Mouse (Mus musculus) intestine, embryonic 15.5 days (tissue): ENCODE measurements around the gene Gp1ba. TPM values are rescaled to one million over a fixed set of nuclear protein-coding genes. Genes with fewer than 3 reads are reported as not detected.

Experiments used
- ATAC-seq: fragments of 200-750 bp; cut with Nextera tagmentation; 2 replicates; pipeline ENCODE4 v1.8.0; 2017; ENCODE audit warnings: moderate TSS enrichment, moderate library complexity
- H3K27ac ChIP-seq: fragments of 300-500 bp; sonication (generic); 2 replicates; pipeline ENCODE4 v1.5.1; 2015; ENCODE audit warnings: mild to moderate bottlenecking, inconsistent platforms
- H3K27me3 ChIP-seq: fragments of 300-500 bp; sonication (generic); replicated peaks from 2 replicates; pipeline ENCODE4 v1.6.1; 2015; ENCODE audit warnings: inconsistent platforms
- H3K36me3 ChIP-seq: fragments of 300-500 bp; sonication (generic); 2 replicates; pipeline ENCODE4 v1.6.1; 2015; ENCODE audit warnings: inconsistent platforms
- H3K4me1 ChIP-seq: fragments of 300-500 bp; sonication (generic); replicated peaks from 2 replicates; pipeline ENCODE4 v1.6.1; 2015; ENCODE audit warnings: inconsistent platforms
- H3K4me2 ChIP-seq: fragments of 300-500 bp; sonication (generic); replicated peaks from 2 replicates; pipeline ENCODE4 v1.6.1; 2015; ENCODE audit warnings: mild to moderate bottlenecking, inconsistent platforms
- H3K4me3 ChIP-seq: fragments of 300-500 bp; sonication (generic); replicated peaks from 2 replicates; pipeline ENCODE4 v1.5.1; 2015; ENCODE audit warnings: inconsistent platforms
- H3K9ac ChIP-seq: fragments of 300-500 bp; sonication (generic); 2 replicates; pipeline ENCODE4 v1.6.1; 2015; ENCODE audit warnings: inconsistent platforms
- H3K9me3 ChIP-seq: fragments of 300-500 bp; sonication (generic); 2 replicates; pipeline ENCODE4 v1.6.1; 2016; ENCODE audit warnings: inconsistent platforms
- WGBS: fragments of 180-500 bp; shearing (Covaris S2); methylation state at CpG from one replicate; pipeline ENCODE4 v1.1.7; 2015; 5-methylcytosine and 5-hydroxymethylcytosine counted together
- polyA plus RNA-seq: library from polyadenylated mRNA; unstranded; fragments of >200 nt; fragmentation: Nextera tagmentation; extraction: Ambion mirVana; gene quantifications from 2 replicates; pipeline ENCODE4 v1.2.1, GENCODE M21; 2015

The Gp1ba gene
- polyA plus RNA-seq, 1 experiment from 2014 or later, result 0.24 TPM

DNA sequence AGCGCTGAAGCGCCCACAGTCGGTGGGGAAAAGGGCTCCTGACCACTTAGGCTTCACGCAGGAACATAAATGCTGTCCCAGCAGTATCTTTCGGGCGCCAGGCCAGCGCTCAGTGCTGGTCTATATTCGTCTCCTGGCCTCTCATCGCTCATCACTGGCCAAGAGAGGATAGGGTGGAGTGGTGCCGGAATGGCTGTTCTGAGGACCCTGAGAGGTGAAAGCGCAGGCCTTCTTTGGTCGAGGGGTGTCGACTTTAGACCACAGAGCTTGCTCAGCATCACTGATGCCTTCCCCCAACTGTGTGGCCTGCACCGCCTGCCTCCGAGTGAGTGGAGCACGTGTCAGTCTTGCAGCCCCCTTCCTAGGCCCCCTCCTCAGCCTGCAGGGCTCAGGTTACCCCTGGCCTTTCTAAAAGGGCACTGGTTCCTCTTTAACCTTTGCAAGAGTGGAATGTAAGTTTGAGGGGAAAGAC, 17.6 kb downstream of the Gp1ba start:
- H3K4me3 ChIP-seq, result peak overlapping the region; percentile 99
- ATAC-seq, result no peak
- no peaks in the 10 kb centered on the region for H3K9me3 ChIP-seq
- H3K36me3 ChIP-seq, result peaks cover 18% of the 10 kb centered on the region
- H3K27me3 ChIP-seq, result no peaks in the 10 kb centered on the region
- peak overlapping the region; percentile 98 for H3K9ac ChIP-seq
- 13% methylated on average over 16 of the region's 16 CpGs for WGBS
- peak overlapping the region; percentile 99 for H3K27ac ChIP-seq
- H3K4me1 ChIP-seq, result peaks cover 41% of the 10 kb centered on the region
- H3K4me2 ChIP-seq, result peak overlapping the region; percentile 87

- Histone ChIP-seq H3K4me3 (peak within 1 kb of the TSS; percentile 99), H3K27me3 (no peaks in the 10 kb centered on the region), H3K9me3 (no peaks in the 10 kb centered on the region), H3K36me3 (peaks cover 15% of the 10 kb centered on the region), H3K9ac (peak within 1 kb of the TSS; percentile 98), H3K4me1 (peaks cover 37% of the 10 kb centered on the region), H3K4me2 (peak within 1 kb of the TSS; percentile 87), H3K27ac (peak within 1 kb of the TSS; percentile 99)
- no peak for ATAC-seq
- 26% methylated on average over 3 of the region's 3 CpGs for WGBS
Observed at GRCm38 (mm10) chr11:70656964-70657363, 18.0 kb downstream of the Gp1ba start, which contains the start of gene Eno3. Gene Eno3, plus strand, starts transcription at chr11:70657202.

DNA sequence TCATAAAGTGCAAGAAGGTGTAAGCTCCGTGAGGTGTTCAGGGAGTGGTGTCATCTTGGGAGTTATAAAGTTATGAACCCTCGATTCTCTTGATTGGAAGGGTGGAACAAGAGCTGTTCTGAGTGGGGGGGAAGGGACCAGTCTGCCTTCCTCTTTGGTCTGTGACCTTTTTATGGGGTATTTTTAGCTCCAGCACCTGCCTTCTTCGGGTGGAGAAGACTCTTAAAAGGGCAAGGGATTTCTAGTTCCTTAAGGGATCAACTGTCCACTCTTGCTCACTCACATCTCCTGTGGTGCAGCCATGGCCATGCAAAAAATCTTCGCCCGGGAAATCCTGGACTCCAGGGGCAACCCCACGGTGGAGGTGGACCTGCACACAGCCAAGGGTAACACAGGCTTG, 18.7 kb downstream of the Gp1ba start:
- Histone ChIP-seq H3K36me3 (peaks cover 12% of the 10 kb centered on the region), H3K4me3 (no peak overlapping the region), H3K4me1 (peaks cover 32% of the 10 kb centered on the region), H3K4me2 (0 out of 2 replicates have a peak overlapping the region, but pooled peaks have one; percentile 10), H3K9ac (0 out of 2 replicates have a peak overlapping the region, but pooled peaks have one; percentile 18), H3K27me3 (no peaks in the 10 kb centered on the region), H3K9me3 (no peaks in the 10 kb centered on the region), H3K27ac (no peak overlapping the region)
- no peak for ATAC-seq
- WGBS, result 43% methylated on average over 6 of the region's 6 CpGs

DNA sequence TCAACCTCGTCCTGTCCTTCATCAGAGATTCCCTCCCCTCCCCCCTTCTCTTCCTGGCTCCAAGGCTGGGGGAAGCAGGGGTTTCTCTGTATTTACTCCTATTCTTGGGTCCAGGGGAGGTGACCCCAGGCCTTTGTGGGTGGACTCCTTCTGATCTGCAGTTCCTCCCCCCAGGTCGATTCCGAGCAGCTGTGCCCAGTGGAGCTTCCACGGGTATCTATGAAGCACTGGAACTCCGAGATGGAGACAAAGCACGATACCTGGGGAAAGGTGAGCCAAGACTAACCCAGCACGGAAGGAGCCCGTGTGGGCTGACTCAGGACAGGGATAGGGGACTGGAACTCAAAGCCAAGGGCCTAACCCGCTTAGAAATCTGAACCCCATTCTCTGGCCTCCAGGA, 19.1 kb downstream of the Gp1ba start:
- no peak overlapping the region for H3K27ac ChIP-seq
- H3K27me3 ChIP-seq, result no peaks in the 10 kb centered on the region
- no peak for ATAC-seq
- H3K9me3 ChIP-seq, result no peaks in the 10 kb centered on the region
- peaks cover 31% of the 10 kb centered on the region for H3K4me1 ChIP-seq
- peaks cover 13% of the 10 kb centered on the region for H3K36me3 ChIP-seq
- 0 out of 2 replicates have a peak overlapping the region, but pooled peaks have one; percentile 10 for H3K4me2 ChIP-seq
- H3K9ac ChIP-seq, result peak overlapping the region; percentile 18; the same call in 1 of the 2 replicates
- WGBS, result 60% methylated on average over 9 of the region's 9 CpGs
- H3K4me3 ChIP-seq, result no peak overlapping the region

- 82% methylated on average over 5 of the region's 5 CpGs for WGBS
- no peak for ATAC-seq
- H3K27me3 ChIP-seq, result no peaks in the 10 kb centered on the region
Observed at GRCm38 (mm10) chr11:70658521-70658920, 19.6 kb downstream of the Gp1ba start.

GRCm38 (mm10) chr11:70658942-70659341, 20.0 kb downstream of the Gp1ba start:
- 0 out of 2 replicates have a peak overlapping the region, but pooled peaks have one; percentile 15 for H3K27ac ChIP-seq
- WGBS, result 61% methylated on average over 8 of the region's 8 CpGs
- H3K9ac ChIP-seq, result no peak overlapping the region
- no peak overlapping the region for H3K4me3 ChIP-seq
- H3K4me2 ChIP-seq, result no peak overlapping the region
- ATAC-seq, result no peak
- no peaks in the 10 kb centered on the region for H3K27me3 ChIP-seq
- H3K36me3 ChIP-seq, result peaks cover 17% of the 10 kb centered on the region
- H3K9me3 ChIP-seq, result no peaks in the 10 kb centered on the region
- peaks cover 31% of the 10 kb centered on the region for H3K4me1 ChIP-seq

More at GRCm38 (mm10) chr11:70658521-70658920, 19.6 kb downstream of the Gp1ba start:
- Histone ChIP-seq H3K4me3 (no peak overlapping the region), H3K27ac (no peak overlapping the region), H3K4me1 (peaks cover 31% of the 10 kb centered on the region), H3K9ac (no peak overlapping the region), H3K36me3 (peaks cover 16% of the 10 kb centered on the region), H3K4me2 (no peak overlapping the region), H3K9me3 (no peaks in the 10 kb centered on the region)

GRCm38 (mm10) chr11:70660571-70660970, 21.6 kb downstream of the Gp1ba start:
- 85% methylated on average over 8 of the region's 8 CpGs for WGBS
- peaks cover 26% of the 10 kb centered on the region for H3K36me3 ChIP-seq

DNA sequence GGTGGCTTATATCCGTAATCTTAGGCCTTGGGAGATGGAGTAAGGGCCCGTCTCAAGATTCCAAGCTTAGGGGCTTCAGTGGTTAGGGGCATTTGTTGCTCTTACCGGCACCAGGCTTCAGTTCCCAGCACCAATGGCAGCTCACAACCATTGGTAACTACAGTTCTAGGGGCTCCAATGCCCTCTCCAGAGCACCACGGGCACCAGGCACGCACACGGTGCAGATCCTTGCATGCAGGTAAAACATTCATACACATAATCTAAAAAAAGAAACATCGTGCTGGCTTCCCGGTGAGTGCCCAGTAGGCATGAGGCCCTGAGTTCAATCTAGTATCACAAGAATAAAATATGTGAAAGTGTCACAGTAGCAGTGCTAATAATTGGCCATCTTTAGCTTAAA, 24.2 kb downstream of the Gp1ba start:
- Histone ChIP-seq H3K36me3 (peaks cover 31% of the 10 kb centered on the region), H3K4me1 (peaks cover 16% of the 10 kb centered on the region), H3K27me3 (no peaks in the 10 kb centered on the region), H3K9ac (no peak overlapping the region), H3K27ac (no peak overlapping the region), H3K4me3 (no peak overlapping the region), H3K4me2 (no peak overlapping the region), H3K9me3 (no peaks in the 10 kb centered on the region)
- WGBS, result 92% methylated on average over 8 of the region's 8 CpGs
- ATAC-seq, result no peak

More at GRCm38 (mm10) chr11:70660571-70660970, 21.6 kb downstream of the Gp1ba start:
- Histone ChIP-seq H3K9ac (no peak overlapping the region), H3K4me2 (no peak overlapping the region), H3K9me3 (no peaks in the 10 kb centered on the region), H3K4me3 (no peak overlapping the region), H3K27ac (no peak overlapping the region), H3K4me1 (peaks cover 29% of the 10 kb centered on the region), H3K27me3 (no peaks in the 10 kb centered on the region)
- ATAC-seq, result no peak

GRCm38 (mm10) chr11:70663957-70664356, 25.0 kb downstream of the Gp1ba start:
- Histone ChIP-seq H3K27me3 (no peaks in the 10 kb centered on the region), H3K4me2 (no peak overlapping the region), H3K4me3 (no peak overlapping the region), H3K27ac (no peak overlapping the region), H3K9me3 (no peaks in the 10 kb centered on the region), H3K9ac (no peak overlapping the region), H3K36me3 (peaks cover 31% of the 10 kb centered on the region), H3K4me1 (peaks cover 10% of the 10 kb centered on the region)
- ATAC-seq, result no peak
- WGBS, result 85% methylated on average over 6 of the region's 6 CpGs

- 94% methylated on average over 9 of the region's 9 CpGs for WGBS
- peaks cover 31% of the 10 kb centered on the region for H3K36me3 ChIP-seq
Observed at GRCm38 (mm10) chr11:70664741-70665140, 25.8 kb downstream of the Gp1ba start.

DNA sequence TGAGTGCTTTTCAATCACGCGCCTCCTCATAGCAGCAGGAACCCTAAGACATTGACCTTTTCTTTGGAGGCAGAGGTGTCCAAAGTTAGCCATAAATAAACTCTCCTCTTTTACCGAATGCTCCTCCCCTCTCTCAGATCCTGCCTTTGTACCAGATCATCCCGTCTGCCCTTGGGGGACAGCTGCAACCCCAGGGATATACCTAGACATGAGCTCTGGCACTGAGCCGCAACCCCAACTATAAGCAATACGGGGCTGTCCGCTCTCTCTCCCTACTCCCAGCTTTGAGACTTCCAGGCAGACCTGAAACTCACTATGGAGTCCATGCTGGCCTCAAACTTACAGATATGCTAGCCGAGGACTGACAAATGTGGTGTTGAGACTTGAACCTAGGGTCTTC, 27.8 kb downstream of the Gp1ba start:
- no peaks in the 10 kb centered on the region for H3K27me3 ChIP-seq
- ATAC-seq, result no peak
- H3K36me3 ChIP-seq, result peaks cover 25% of the 10 kb centered on the region
- H3K27ac ChIP-seq, result no peak overlapping the region
- H3K4me2 ChIP-seq, result no peak overlapping the region
- no peak overlapping the region for H3K9ac ChIP-seq
- peaks cover 17% of the 10 kb centered on the region for H3K4me1 ChIP-seq
- 94% methylated on average over 8 of the region's 8 CpGs for WGBS
- H3K9me3 ChIP-seq, result no peaks in the 10 kb centered on the region
- H3K4me3 ChIP-seq, result no peak overlapping the region

More at GRCm38 (mm10) chr11:70664741-70665140, 25.8 kb downstream of the Gp1ba start:
- H3K9me3 ChIP-seq, result no peaks in the 10 kb centered on the region
- no peak overlapping the region for H3K9ac ChIP-seq
- H3K4me1 ChIP-seq, result peaks cover 10% of the 10 kb centered on the region
- H3K27ac ChIP-seq, result no peak overlapping the region
- no peaks in the 10 kb centered on the region for H3K27me3 ChIP-seq
- no peak overlapping the region for H3K4me2 ChIP-seq
- ATAC-seq, result no peak
- no peak overlapping the region for H3K4me3 ChIP-seq

GRCm38 (mm10) chr11:70667271-70668150, 28.6 kb downstream of the Gp1ba start:
- peaks cover 17% of the 10 kb centered on the region for H3K4me1 ChIP-seq
- H3K9ac ChIP-seq, result peak overlapping the region; percentile 49
- 64% methylated on average over 14 of the region's 14 CpGs for WGBS
- peak overlapping the region; percentile 80 for H3K4me2 ChIP-seq
- peaks cover 23% of the 10 kb centered on the region for H3K36me3 ChIP-seq
- peak overlapping the region; percentile 65 for H3K4me3 ChIP-seq
- no peaks in the 10 kb centered on the region for H3K9me3 ChIP-seq
- H3K27me3 ChIP-seq, result no peaks in the 10 kb centered on the region
- peak overlapping the region; percentile 93; the same call in 1 of the 2 replicates for H3K27ac ChIP-seq
- ATAC-seq, result no peak
